Mouse (Mus musculus) spleen, postnatal 4 days (tissue): ENCODE results near the gene Sept9.
A peak's percentile ranks its signal among the peaks of the same experiment; 100 is the strongest.

Experiments
- DNase-seq, 2 experiments: peaks; one replicate each; pipeline ENCODE4 v3.0.0; 2022; ENCODE audit warnings: low spot score in 2 of 2

Sept9 gene

GRCm38 (mm10) chr11:117175472-117175871 is 24.0 kb upstream of the Sept9 start:
- peak in 1 of 2 experiments; percentile 58 for DNase-seq

DNA sequence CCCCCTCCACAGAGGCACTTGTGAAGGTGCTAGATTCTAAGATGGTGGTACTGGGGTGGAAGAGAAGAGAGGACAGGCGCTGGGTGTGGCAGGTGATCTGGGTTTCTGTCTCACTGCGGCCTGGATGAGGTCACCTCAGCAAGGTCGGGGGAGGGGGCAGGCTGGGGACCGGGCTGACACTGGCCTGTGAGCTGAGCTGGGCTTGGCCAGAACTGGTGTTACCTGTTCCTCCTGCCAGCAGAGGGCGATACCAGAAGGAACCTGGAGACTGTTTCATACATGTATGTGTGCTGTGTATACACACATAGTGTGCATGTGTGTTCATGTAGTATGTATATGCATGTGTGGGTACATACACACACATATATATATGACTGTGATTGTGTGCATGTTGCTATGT is 23.2 kb upstream of the Sept9 start:
- DNase-seq, result peak; percentile 43 to 77

DNA sequence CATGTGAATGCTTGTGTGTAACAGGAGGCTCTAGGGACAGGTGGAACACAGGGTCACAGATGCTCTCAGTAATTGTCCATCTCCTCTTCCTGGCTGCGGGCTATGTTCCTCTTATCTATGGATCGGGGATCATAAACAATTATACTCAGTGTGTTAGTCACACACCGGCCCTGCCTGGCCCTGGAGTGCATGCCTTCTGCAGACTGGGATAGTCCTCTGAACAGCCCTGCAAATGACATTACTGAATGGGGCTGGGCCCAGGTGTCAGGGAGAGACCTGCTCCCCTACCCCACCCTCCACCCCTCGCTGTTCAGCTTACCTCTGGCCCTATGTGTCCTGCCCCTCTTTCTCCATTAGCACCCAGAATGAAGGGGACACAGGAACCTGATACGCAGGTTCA is 22.6 kb upstream of the Sept9 start:
- DNase-seq, result no peak

- DNase-seq, result peak; percentile 82 to 92
Measured at GRCm38 (mm10) chr11:117177303-117177979, 22.0 kb upstream of the Sept9 start.

- DNase-seq, result no peak
Measured at GRCm38 (mm10) chr11:117179902-117180301, 19.6 kb upstream of the Sept9 start.

- no peak for DNase-seq
Measured at GRCm38 (mm10) chr11:117182808-117183207, 16.7 kb upstream of the Sept9 start.

- no peak for DNase-seq
Measured at GRCm38 (mm10) chr11:117183299-117183698, 16.2 kb upstream of the Sept9 start.

DNA sequence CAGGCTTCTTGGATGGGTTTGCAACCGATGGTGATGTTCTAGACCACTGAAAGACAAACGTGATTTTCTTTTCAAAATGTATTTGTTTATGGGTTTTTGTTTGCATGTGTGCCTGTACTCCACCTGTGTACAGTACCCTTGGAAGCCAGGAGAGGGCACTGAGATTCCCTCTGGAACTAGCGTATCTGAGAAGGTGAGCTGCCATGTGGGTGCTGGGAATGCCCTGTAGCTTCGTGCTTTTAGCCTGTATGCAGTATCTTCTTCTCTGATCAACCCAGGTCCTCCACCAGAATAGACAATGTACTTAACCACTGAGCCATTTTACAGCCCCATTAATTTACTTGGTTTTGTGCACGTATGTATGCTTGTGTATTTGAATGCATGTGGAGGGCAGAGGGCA is 15.6 kb upstream of the Sept9 start:
- DNase-seq, result no peak

DNA sequence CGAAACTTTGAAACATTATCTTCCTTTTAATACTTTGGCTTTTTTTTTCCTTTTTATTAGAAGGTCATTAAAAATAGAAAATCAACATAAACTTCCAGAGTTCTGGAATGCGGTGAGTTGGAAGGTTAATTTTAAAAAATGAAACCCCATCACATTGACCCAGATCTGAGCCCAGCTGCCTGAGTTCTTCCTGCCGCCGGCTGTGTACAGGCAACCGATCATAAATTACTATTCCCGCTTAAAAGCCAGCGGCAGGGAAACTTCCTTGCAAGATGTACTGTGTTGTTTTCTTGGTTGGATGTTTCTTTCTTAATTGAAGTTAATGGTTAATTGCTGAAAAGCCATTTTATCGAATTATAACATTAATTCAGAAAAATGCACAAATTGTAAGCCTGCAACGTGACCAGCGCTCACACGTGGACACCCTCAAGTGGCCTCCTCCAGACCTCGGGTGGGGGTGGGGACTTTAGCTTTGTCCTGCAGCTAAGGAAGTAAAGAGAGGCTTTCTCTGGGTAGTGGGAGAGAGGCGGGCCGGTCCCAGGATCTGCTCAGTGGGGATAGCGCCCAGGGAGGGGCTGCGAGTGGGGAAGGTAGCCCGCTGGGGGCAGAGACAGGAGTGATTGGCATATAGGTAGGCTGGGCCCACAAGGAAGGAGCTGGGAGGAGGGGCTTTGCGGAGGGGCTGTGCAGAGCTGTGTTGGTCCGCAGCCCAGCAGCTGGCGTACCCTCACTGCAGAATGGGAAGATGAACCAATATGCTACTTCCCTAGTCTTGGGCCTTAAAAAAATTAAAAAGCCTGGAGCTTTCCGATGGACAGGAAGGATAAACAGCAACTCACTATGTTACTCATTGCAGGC is 14.2 kb upstream of the Sept9 start:
- DNase-seq, result no peak

DNA sequence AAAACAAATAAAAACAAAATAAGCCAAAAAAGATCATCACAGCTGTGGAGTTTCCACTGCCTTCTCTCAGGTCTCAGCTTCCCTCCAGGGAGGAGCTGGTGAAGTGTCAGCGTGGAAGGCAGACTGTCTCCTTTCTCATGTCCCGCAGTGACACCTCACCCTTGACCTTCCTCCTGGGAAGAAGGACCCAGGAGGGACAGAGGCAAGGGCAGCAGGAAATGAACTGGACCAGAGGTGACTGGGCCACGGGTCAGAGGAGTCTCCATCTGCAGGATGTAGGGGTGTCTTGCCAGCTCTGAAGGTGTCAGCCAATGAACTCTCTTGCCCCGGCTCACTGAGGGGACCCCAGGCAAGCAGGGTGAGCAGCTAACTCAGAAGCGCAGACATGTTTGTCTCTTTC is 7.9 kb upstream of the Sept9 start:
- DNase-seq, result no peak

DNA sequence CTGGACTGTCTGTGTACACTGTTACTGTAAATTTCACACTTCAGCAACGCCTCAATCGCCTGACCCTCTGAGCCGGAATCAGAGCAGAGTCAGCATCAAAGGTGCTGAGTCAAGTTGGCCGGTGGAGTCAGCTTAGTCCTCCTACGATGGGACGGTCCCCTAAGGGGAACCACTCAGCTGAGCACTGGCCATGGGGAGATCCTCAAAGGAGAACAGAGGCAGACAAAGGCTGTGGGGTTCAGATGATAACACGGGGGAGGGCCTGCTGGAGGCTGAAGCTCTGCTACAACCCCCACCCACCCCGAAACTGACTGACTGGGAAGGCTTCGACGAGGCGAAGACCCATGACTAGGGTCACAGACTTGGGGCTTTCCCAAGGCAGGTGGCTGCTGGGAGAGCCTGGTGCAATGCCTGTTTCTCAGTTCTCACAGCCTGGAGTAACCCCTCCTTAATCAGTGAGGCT is 5.0 kb upstream of the Sept9 start:
- no peak for DNase-seq

- DNase-seq, result no peak
Measured at GRCm38 (mm10) chr11:117195616-117196015, 3.8 kb upstream of the Sept9 start.

DNA sequence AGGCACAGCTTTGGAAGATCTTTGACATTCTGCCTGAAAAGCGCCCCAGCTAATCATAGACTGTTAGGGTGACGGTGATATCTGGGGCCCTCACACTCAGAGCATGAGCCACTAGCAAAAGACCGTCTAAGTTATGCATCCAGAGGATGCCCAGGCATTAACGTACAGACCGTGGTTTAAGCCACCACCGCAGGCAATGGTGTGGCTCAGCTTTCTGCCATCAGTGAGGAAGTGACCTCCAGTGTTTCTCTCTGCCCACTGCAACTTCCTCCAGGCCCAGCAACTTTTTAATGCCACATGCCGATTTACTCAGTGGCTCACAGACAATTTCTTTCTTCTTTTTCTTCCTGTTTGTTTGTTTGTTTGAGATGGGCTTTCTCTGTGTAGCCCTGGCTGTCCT is 2.8 kb upstream of the Sept9 start:
- DNase-seq, result no peak

- DNase-seq, result no peak
Measured at GRCm38 (mm10) chr11:117198122-117198521, 1.3 kb upstream of the Sept9 start.

DNA sequence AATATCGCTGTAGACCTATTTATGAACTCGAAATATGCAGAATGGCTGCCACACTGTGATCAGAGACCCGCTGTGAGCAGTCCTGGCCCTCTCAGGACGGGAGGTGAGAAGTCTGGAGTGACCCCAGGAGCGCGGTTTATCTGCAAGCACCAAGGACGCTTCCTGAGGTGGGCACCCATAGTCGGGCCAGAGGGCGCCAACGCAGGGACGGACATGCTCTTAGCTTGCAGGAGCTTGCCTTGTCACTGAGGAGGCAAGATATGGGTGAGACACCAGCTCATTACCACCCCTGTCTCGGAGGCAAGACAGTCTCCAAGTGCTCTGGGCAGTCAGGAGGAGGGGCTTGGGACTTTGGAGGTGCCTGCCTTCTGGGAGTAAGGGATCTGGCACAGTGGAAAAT is 2.4 kb downstream of the Sept9 start:
- DNase-seq, result no peak

GRCm38 (mm10) chr11:117204606-117205005 is 5.1 kb downstream of the Sept9 start:
- no peak for DNase-seq

DNA sequence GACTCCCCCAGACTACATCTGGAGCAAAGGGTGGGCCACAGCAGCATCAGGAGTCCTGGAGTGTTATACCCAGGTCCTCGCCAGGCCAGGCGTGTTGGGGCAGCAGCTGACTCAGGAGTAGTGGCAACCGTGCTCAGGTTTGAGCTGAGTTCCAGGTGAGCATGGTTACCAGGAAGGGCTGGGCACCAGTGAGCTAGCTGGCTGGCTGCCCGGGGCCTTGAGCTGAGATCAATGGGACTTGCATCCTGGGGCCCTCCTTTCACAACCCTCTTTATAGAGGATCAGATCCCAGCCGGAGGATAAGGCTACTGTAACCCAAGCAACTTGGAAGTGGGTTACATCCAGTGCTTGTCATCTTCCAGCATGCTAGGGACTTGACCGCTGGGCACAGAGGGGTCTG is 5.6 kb downstream of the Sept9 start:
- DNase-seq, result no peak

GRCm38 (mm10) chr11:117205447-117205846 is 6.0 kb downstream of the Sept9 start:
- DNase-seq, result no peak

DNA sequence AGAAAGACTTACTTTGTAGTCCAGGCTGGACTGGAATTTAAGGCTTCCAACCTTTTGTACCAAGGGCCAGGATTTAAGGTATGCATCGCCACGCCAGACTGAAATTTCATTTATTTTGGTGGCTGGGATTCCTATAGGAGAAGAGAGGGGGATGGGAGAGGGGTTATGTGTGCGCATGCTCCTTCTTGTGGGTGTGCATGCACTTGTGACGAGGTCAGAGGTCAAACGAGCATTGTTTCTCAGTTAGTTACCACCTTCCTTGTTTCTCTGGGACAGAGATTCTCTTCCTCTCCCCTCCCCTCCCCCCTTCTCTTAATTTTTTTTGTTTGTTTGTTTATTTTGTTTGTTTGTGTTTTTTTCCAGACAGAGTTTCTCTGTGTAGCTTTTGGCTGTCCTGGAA is 8.0 kb downstream of the Sept9 start:
- DNase-seq, result no peak

DNA sequence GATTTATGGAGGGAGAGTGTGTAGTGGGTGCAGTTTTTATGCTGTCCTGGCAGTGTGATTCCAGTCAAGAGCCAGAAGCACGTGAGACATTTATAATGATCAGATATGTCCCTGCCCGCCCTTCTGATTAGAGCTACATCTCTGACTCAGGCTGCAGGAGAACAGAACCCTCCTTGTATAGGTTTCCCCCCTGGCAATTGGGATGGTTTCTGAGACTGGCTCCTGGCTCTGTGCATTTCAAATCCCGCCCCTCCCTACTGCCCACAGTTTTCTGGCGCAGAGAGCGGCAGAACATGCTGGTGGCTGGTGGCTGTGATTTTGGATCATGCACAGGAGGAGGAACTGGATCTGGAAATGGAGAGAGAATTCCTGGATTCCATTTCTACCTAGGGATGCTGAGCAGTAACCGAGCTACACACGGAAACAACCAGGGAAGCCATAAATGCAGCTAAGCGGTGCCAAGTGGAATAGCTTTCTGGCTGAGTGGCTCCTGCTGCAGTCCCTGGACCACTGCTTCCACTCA is 8.8 kb downstream of the Sept9 start:
- DNase-seq, result no peak

GRCm38 (mm10) chr11:117216713-117217112 is 17.3 kb downstream of the Sept9 start:
- DNase-seq, result no peak

- no peak for DNase-seq
Measured at GRCm38 (mm10) chr11:117218070-117218469, 18.6 kb downstream of the Sept9 start.

GRCm38 (mm10) chr11:117218498-117218897 is 19.0 kb downstream of the Sept9 start:
- no peak for DNase-seq
